Mouse (Mus musculus) liver, embryonic 16.5 days (tissue): ENCODE results near the gene Galnt4. TPM values are rescaled to one million over a fixed set of nuclear protein-coding genes. Genes with fewer than 3 reads are reported as not detected.

Experiments
- ATAC-seq: fragments of 200-750 bp; cut with Nextera tagmentation; 2 replicates; pipeline ENCODE4 v1.8.0; 2017; ENCODE audit warnings: low read depth, mild to moderate bottlenecking, moderate number of reproducible peaks, moderate library complexity
- H3K27ac ChIP-seq: fragments of 300-500 bp; sonication (generic); 2 replicates; pipeline ENCODE4 v1.5.1; 2014; ENCODE audit warnings: mild to moderate bottlenecking, low read length
- H3K27me3 ChIP-seq: fragments of 300-500 bp; sonication (generic); 2 replicates; pipeline ENCODE4 v1.6.1; 2014; ENCODE audit warnings: low read depth, low read length, mixed read lengths; ENCODE audit not compliant: control insufficient read depth, insufficient read depth
- H3K36me3 ChIP-seq: fragments of 300-500 bp; sonication (generic); 2 replicates; pipeline ENCODE4 v1.6.1; 2014; ENCODE audit warnings: mild to moderate bottlenecking; ENCODE audit not compliant: control insufficient read depth, insufficient read depth
- H3K4me1 ChIP-seq: fragments of 300-500 bp; sonication (generic); 2 replicates; pipeline ENCODE4 v1.6.1; 2014; ENCODE audit warnings: low read depth, low read length, mixed read lengths; ENCODE audit not compliant: control insufficient read depth
- H3K4me2 ChIP-seq: fragments of 300-500 bp; sonication (generic); 2 replicates; pipeline ENCODE4 v1.6.1; 2014; ENCODE audit warnings: low read depth, low read length, mixed read lengths
- H3K4me3 ChIP-seq: fragments of 300-500 bp; sonication (generic); 2 replicates; pipeline ENCODE4 v1.5.1; 2014; ENCODE audit warnings: low read depth, mild to moderate bottlenecking, low read length
- H3K9ac ChIP-seq: fragments of 300-500 bp; sonication (generic); 2 replicates; pipeline ENCODE4 v1.6.1; 2014; ENCODE audit warnings: low read depth, low read length
- H3K9me3 ChIP-seq: fragments of 300-500 bp; sonication (generic); replicated peaks from 2 replicates; pipeline ENCODE4 v1.6.1; 2016; ENCODE audit warnings: low read length; ENCODE audit not compliant: control insufficient read depth
- WGBS: fragments of 180-500 bp; shearing (Covaris S2); extraction: QIAGEN DNeasy Blood & Tissue Kit; methylation state at CpG from one replicate; pipeline ENCODE4 v1.1.7; 2014; ENCODE audit not compliant: insufficient replicate concordance; 5-methylcytosine and 5-hydroxymethylcytosine counted together
- polyA plus RNA-seq: library from polyadenylated mRNA; unstranded; fragments of >200 nt; fragmentation: Nextera tagmentation; extraction: Ambion mirVana; gene quantifications from 2 replicates; pipeline ENCODE4 v1.2.1, GENCODE M21; 2015

The Galnt4 gene
- polyA plus RNA-seq, 1 experiment from 2014 or later: 3.1 TPM

DNA sequence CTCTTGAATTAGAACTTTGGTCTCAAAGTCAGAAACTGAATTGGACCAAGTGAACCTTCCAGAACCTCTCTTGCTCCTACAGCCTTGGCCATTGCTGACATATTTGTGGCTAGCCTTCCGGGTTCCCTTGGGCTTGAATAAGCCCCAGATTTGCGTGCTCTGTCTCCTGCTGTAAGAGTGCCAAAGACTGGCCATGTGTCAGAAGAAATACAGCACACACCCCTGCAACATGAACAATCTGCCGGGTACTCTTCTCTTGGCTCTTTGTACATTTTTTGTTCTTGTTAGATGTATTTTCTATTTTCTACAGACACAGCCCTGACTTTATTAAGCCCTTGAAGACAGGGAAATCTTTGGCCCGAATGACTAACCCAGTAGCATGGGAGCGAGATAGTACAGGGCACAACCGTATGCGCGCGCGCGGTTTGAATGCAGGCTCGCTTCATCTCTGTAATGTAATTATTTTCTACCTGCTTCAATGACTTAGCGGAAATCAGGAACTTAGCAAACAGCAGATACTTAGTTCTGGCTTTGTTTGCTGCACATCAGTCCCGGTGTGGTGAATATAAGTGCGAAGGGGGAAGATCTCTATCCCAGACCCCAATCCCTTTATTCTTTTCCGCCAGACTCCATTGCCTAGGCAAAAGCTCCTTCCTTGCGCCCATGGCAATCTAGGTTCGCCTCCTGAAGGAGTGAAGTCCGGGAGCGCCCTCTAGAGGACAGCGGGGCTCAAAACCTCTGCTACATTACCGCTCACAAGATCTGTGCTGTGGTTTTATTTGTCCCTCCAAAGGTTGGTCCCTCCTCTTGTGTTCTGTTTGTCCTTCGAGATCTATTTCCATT is 23.3 kb upstream of the Galnt4 start:
- Histone ChIP-seq H3K4me1 (no peaks in the 10 kb centered on the region), H3K4me3 (no peak overlapping the region), H3K4me2 (no peak overlapping the region), H3K36me3 (no peaks in the 10 kb centered on the region), H3K9ac (no peak overlapping the region), H3K27me3 (no peaks in the 10 kb centered on the region), H3K9me3 (no peaks in the 10 kb centered on the region), H3K27ac (no peak overlapping the region)
- no peak for ATAC-seq
- WGBS: 41% methylated on average over 23 of the region's 23 CpGs

DNA sequence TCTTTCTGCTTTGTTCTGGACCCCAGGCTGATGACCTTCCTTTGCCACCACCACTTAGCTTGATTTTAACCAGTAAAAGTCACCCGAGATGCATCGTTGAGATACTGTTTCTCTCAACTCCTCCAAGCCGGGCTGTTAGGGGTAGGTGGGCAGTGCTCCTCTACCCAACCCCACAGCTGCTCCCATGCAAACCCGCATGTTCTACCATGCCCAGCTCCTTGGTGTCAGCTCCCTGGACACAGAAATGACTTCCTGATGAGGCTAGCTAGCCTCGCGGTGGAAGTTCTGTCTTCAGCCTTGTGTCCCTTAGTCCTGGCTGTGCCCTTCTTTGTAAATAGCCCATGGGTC is 22.7 kb upstream of the Galnt4 start:
- Histone ChIP-seq H3K9ac (no peak overlapping the region), H3K36me3 (no peaks in the 10 kb centered on the region), H3K9me3 (no peaks in the 10 kb centered on the region), H3K4me2 (no peak overlapping the region), H3K4me3 (no peak overlapping the region), H3K4me1 (no peaks in the 10 kb centered on the region), H3K27ac (no peak overlapping the region), H3K27me3 (no peaks in the 10 kb centered on the region)
- ATAC-seq: no peak
- 42% methylated on average over 6 of the region's 6 CpGs for WGBS

DNA sequence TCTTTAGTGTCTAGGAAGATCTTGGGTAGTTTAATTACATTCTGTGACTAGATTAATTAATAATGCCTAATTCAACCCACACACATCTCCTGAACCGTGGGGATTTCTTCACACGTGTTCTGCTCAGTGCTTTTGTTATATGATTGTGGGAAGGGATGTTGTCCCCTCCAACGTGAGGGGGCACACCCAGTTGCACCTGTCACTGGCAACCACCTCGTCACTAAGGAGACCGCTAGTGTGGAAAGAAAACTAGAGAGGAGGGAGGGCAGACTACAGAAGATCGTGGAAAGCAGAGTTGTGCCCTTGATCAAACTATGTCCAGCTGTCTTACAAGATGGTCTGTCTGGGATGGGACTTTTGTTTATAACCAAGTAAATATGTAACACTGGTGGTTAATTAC is 21.9 kb upstream of the Galnt4 start:
- Histone ChIP-seq H3K36me3 (no peaks in the 10 kb centered on the region), H3K27me3 (no peaks in the 10 kb centered on the region), H3K4me2 (no peak overlapping the region), H3K4me1 (no peaks in the 10 kb centered on the region), H3K9me3 (no peaks in the 10 kb centered on the region), H3K4me3 (no peak overlapping the region), H3K27ac (no peak overlapping the region), H3K9ac (no peak overlapping the region)
- no peak for ATAC-seq
- 52% methylated on average over 6 of the region's 6 CpGs for WGBS

DNA sequence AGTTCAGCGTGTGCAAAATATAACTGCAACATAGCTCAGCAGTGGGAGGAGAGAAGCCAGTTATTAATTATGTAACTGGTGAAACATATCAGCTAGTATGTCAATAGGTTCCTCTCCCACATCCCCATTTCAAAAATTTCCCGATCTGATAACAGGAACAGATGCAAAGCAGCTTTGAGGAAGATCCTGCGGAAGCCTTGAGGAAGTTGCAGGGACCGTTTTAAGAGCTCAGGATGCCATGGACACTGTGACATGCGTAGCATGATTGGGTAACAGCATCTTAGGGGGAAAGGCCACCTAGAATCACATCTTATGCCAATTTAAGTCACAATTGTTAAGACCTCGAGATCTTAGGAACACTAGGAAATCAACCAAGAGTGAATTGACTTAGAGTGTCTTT is 18.1 kb upstream of the Galnt4 start:
- Histone ChIP-seq H3K27me3 (no peaks in the 10 kb centered on the region), H3K4me3 (no peak overlapping the region), H3K9ac (no peak overlapping the region), H3K36me3 (no peaks in the 10 kb centered on the region), H3K4me1 (no peaks in the 10 kb centered on the region), H3K9me3 (no peaks in the 10 kb centered on the region), H3K4me2 (no peak overlapping the region), H3K27ac (no peak overlapping the region)
- ATAC-seq: no peak
- 32% methylated on average over 6 of the region's 6 CpGs for WGBS

DNA sequence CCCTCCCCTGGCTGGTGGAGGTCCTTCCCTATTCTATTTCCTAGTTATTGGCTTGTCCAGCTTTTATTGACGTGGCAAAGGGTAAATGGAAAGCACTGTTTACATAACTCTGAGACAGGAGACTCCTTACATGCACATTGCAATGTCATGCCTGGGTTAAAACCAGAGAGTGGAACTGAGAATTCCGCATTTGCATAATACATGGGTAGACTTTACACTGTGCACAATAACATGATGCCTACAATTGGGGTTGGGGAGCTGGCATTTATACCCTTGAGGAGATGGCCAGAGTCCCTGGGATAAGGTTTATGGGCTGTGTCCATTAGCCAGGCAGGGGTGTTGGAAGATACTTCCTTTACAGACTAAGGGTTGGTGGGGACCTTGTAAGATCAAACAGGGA is 14.6 kb upstream of the Galnt4 start:
- H3K4me3 ChIP-seq: no peak overlapping the region
- no peaks in the 10 kb centered on the region for H3K27me3 ChIP-seq
- no peaks in the 10 kb centered on the region for H3K36me3 ChIP-seq
- no peak for ATAC-seq
- H3K9ac ChIP-seq: no peak overlapping the region
- H3K4me2 ChIP-seq: no peak overlapping the region
- no peaks in the 10 kb centered on the region for H3K9me3 ChIP-seq
- WGBS: 65% methylated on average over 2 of the region's 2 CpGs
- no peaks in the 10 kb centered on the region for H3K4me1 ChIP-seq
- no peak overlapping the region for H3K27ac ChIP-seq

DNA sequence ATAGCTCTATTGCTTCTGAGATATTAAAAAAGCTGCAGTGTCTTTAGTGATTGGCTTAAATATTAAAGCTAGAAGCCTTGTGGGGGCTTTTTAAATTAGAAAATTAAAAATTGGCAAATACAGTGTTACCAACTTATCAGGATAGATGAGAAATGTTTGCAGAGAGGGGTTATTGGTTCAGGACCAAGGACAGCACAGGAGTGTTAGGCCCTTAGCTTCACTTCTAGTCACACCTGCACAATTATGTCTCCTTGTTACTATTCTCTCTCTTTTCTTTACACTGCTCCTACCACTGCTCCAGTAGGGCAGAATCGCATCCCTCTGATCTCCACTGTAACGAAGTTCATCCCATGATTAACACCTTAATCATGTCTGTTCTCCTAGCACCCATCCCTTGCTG is 12.8 kb upstream of the Galnt4 start:
- Histone ChIP-seq H3K4me1 (no peaks in the 10 kb centered on the region), H3K27me3 (no peaks in the 10 kb centered on the region), H3K4me2 (no peak overlapping the region), H3K9me3 (no peaks in the 10 kb centered on the region), H3K36me3 (no peaks in the 10 kb centered on the region), H3K27ac (no peak overlapping the region), H3K4me3 (no peak overlapping the region), H3K9ac (no peak overlapping the region)
- WGBS: 57% methylated on average over 2 of the region's 2 CpGs
- ATAC-seq: no peak

DNA sequence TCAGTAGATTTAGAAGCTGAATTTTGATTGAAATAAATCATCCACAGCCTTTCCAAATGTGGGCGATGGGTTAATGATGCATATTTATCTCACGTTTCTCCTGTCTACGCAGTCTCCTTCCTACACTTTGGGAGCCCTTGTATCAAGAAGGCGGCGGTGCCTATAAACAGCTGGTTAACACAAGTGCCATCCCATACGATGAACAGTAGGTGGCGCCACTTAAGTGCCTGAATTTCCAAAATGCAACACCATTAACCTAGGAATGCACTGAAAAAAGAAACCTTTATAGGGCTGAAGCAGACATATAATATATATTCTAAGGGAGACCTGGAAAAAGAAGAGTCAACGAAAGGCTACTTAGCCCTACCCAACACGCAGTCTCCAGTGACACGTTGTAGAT is 10.6 kb upstream of the Galnt4 start:
- Histone ChIP-seq H3K27ac (no peak overlapping the region), H3K4me2 (no peak overlapping the region), H3K36me3 (no peaks in the 10 kb centered on the region), H3K27me3 (no peaks in the 10 kb centered on the region), H3K9me3 (no peaks in the 10 kb centered on the region), H3K4me1 (no peaks in the 10 kb centered on the region), H3K4me3 (no peak overlapping the region), H3K9ac (no peak overlapping the region)
- WGBS: 48% methylated on average over 10 of the region's 10 CpGs
- ATAC-seq: no peak

DNA sequence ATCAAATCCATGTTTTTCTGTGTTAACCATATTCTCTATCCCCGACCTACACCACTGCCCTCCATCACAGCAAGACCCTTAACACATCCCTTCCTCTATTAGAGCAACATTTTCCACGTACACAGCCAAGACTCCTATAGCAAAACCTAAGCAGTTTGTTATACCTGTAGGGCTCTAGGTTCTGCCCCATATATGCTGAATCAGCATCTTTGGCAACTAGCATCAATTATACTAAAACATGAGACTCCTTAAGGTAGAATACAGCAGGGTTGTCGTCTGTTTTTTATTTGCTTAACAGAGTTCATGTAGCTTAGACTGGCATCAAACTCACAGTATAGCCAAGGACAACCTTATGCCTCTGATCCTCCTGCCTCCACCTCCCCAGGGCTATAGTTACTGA is 2.4 kb upstream of the Galnt4 start:
- H3K36me3 ChIP-seq: peaks cover 5% of the 10 kb centered on the region
- H3K27ac ChIP-seq: no peak overlapping the region
- no peak overlapping the region for H3K4me3 ChIP-seq
- H3K9ac ChIP-seq: no peak overlapping the region
- H3K4me2 ChIP-seq: no peak overlapping the region
- no peaks in the 10 kb centered on the region for H3K27me3 ChIP-seq
- ATAC-seq: no peak
- no peaks in the 10 kb centered on the region for H3K9me3 ChIP-seq
- H3K4me1 ChIP-seq: peaks cover 12% of the 10 kb centered on the region
- WGBS: 82% methylated on average over 3 of the region's 3 CpGs

DNA sequence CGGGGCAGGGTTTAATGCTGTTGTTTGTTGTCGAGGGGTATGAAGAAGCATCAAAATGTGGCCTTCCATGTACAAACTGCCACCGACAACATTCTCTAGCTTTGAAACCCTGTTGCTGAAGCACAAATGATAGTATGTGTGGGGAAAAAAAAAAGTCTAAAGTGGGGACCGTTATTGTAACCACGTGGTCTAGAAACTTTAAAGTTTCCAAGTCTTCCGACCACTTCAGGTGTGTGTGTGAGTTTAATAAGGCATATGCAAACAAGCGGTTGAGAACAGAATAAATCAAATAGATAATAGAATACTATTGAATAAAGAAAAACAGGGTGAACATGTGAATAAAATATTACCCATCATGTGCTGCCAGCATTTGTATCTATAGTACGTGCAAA is 1.7 kb upstream of the Galnt4 start:
- peak overlapping the region; percentile 97 for H3K4me3 ChIP-seq
- H3K4me1 ChIP-seq: peaks cover 12% of the 10 kb centered on the region
- WGBS: 29% methylated on average over 8 of the region's 8 CpGs
- peaks cover 5% of the 10 kb centered on the region for H3K36me3 ChIP-seq
- H3K9me3 ChIP-seq: no peaks in the 10 kb centered on the region
- H3K4me2 ChIP-seq: peak overlapping the region; percentile 98
- H3K27me3 ChIP-seq: no peaks in the 10 kb centered on the region
- H3K27ac ChIP-seq: peak overlapping the region; percentile 87; the same call in 1 of the 2 replicates
- no peak for ATAC-seq
- H3K9ac ChIP-seq: peak overlapping the region; percentile 85
